Mouse (Mus musculus): ENCODE results near the gene Il23a. TPM values are rescaled to one million over a fixed set of nuclear protein-coding genes. Genes with fewer than 3 reads are reported as not detected.
"Not testable (repeated sequence)": the region's sequence is repeated elsewhere in the genome, so short reads cannot be mapped to it uniquely, and the experiment has no call there.

The Il23a gene
- polyA plus RNA-seq, 1 experiment from 2014 or later, result not detected

DNA sequence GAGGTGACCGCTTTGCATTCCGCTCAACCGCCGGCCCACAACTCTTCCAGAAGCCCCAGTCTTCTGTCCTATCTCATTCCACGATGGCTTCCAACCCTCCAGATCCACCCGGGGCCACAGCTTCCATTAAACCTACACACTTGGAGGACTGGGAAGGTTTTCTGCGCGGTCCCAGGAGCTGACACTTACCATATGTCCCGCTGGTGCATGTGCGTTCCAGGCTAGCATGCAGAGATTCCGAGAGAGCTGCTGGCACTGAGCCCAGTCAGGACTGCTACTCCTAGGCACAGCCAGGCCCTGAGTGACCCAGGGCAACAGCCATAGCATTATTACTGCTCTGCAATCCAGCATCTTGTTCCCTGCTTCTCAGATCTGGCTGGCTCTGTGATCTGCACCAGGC is 930 bp downstream of the Il23a start:
- DNase-seq (ENCODE audit: low spot score) (no peak), ATAC-seq (ENCODE audit: insufficient read depth, low FRiP score, low TSS enrichment) (no peak)
- peaks cover 3% of the 10 kb centered on the region for H3K4me1 ChIP-seq (ENCODE audit: control insufficient read depth, insufficient read depth, low read length)
- no peaks in the 10 kb centered on the region for H3K36me3 ChIP-seq (ENCODE audit: control insufficient read depth, insufficient read depth, low read length)
- H3K9me3 ChIP-seq (ENCODE audit: control insufficient read depth, low read length), result no peaks in the 10 kb centered on the region
- H3K4me2 ChIP-seq (ENCODE audit: low read depth), result no peak overlapping the region
- no peaks in the 10 kb centered on the region for H3K27me3 ChIP-seq (ENCODE audit: control insufficient read depth, insufficient read depth, low read length)
- no peak overlapping the region for H3K4me3 ChIP-seq (ENCODE audit: low read depth, low read length)
- H3K27ac ChIP-seq (ENCODE audit: low read depth, low read length), result no peak overlapping the region
- WGBS, result 85% methylated on average over 11 of the region's 11 CpGs
- no peak overlapping the region for H3K9ac ChIP-seq (ENCODE audit: low read length)

DNA sequence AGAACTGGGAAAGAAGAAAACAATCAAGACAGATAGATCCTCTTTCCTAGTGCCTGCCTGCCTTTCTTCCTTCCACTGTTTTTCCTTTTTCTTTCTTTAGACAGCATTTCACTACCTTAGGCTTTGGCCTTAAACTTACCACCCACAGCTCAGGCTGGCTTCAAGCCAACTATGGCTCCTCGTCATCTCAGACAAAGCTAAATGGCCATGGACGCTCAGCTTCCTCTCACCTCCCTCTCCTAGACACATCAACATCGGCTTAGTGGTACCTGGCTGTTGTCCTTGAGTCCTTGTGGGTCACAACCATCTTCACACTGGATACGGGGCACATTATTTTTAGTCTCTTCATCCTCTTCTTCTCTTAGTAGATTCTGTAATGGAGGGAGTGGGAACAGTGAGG is 1.3 kb downstream of the Il23a start:
- Histone ChIP-seq H3K9me3 (ENCODE audit: control insufficient read depth, low read length) (no peaks in the 10 kb centered on the region), H3K9ac (ENCODE audit: low read length) (no peak overlapping the region), H3K4me2 (ENCODE audit: low read depth) (no peak overlapping the region), H3K27ac (ENCODE audit: low read depth, low read length) (no peak overlapping the region), H3K27me3 (ENCODE audit: control insufficient read depth, insufficient read depth, low read length) (no peaks in the 10 kb centered on the region), H3K4me3 (ENCODE audit: low read depth, low read length) (no peak overlapping the region), H3K4me1 (ENCODE audit: control insufficient read depth, insufficient read depth, low read length) (no peaks in the 10 kb centered on the region), H3K36me3 (ENCODE audit: control insufficient read depth, insufficient read depth, low read length) (no peaks in the 10 kb centered on the region)
- DNase-seq (ENCODE audit: low spot score) (no peak), ATAC-seq (ENCODE audit: insufficient read depth, low FRiP score, low TSS enrichment) (no peak)
- WGBS, result 84% methylated on average over 4 of the region's 4 CpGs

DNA sequence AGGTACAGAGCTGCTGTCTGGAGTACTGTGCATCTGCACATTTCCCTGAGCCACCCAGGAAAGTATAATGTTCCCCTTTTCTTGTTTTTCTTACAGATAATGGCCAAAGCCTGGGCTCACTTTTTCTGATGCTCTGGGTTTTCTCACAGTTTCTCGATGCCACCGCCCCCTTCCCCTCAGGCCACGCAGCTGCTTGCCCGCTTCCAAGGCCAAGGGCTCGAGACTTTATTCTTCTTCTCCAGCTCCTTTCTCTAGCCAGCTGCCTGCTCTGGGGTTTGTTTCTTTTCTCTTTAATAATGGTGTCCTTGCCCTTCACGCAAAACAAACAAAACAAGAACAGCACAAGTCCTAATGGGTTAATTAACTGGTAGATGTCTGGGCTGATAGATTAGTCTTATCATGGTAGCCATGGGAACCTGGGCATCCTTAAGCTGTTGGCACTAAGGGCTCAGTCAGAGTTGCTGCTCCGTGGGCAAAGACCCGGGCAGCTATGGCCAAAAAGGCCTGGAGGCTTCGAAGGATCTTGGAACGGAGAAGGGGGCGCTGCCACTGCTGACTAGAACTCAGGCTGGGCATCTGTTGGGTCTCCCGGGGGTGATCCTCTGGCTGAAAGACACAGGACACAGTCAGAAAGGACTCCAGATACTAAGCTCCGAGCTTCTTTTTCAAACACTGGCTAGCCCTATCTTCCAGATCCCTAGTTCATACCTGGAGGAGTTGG is 2.0 kb downstream of the Il23a start:
- no peak overlapping the region for H3K4me2 ChIP-seq (ENCODE audit: low read depth)
- no peaks in the 10 kb centered on the region for H3K9me3 ChIP-seq (ENCODE audit: control insufficient read depth, low read length)
- no peak overlapping the region for H3K9ac ChIP-seq (ENCODE audit: low read length)
- 87% methylated on average over 13 of the region's 13 CpGs for WGBS
- H3K36me3 ChIP-seq (ENCODE audit: control insufficient read depth, insufficient read depth, low read length), result no peaks in the 10 kb centered on the region
- no peak for ATAC-seq (ENCODE audit: insufficient read depth, low FRiP score, low TSS enrichment)
- H3K4me3 ChIP-seq (ENCODE audit: low read depth, low read length), result no peak overlapping the region
- H3K27me3 ChIP-seq (ENCODE audit: control insufficient read depth, insufficient read depth, low read length), result no peaks in the 10 kb centered on the region
- no peak for DNase-seq (ENCODE audit: low spot score)
- no peaks in the 10 kb centered on the region for H3K4me1 ChIP-seq (ENCODE audit: control insufficient read depth, insufficient read depth, low read length)
- H3K27ac ChIP-seq (ENCODE audit: low read depth, low read length), result no peak overlapping the region

DNA sequence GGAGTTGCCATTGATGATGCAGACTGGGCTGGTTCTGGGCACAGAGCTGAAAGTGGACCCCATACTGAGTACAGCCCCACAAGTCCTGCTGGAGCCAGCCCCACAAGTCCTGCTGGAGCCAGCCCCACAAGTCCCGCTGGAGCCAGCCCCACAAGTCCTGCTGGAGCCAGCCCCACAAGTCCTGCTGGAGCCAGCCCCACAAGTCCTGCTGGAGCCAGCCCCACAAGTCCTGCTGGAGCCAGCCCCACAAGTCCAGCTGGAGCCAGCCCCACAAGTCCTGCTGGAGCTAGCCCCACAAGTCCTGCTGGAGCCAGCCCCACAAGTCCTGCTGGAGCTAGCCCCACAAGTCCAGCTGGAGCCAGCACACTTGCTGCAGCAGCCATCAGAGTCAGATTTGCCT is 8.0 kb downstream of the Il23a start:
- not testable (repeated sequence) for H3K9me3 ChIP-seq (ENCODE audit: control insufficient read depth, low read length); H3K4me2 ChIP-seq (ENCODE audit: low read depth); H3K4me1 ChIP-seq (ENCODE audit: control insufficient read depth, insufficient read depth, low read length); ATAC-seq (ENCODE audit: insufficient read depth, low FRiP score, low TSS enrichment); H3K27me3 ChIP-seq (ENCODE audit: control insufficient read depth, insufficient read depth, low read length); DNase-seq (ENCODE audit: low spot score); H3K27ac ChIP-seq (ENCODE audit: low read depth, low read length); H3K36me3 ChIP-seq (ENCODE audit: control insufficient read depth, insufficient read depth, low read length); H3K9ac ChIP-seq (ENCODE audit: low read length); H3K4me3 ChIP-seq (ENCODE audit: low read depth, low read length)
- 85% methylated on average over 1 of the region's 1 CpGs for WGBS

DNA sequence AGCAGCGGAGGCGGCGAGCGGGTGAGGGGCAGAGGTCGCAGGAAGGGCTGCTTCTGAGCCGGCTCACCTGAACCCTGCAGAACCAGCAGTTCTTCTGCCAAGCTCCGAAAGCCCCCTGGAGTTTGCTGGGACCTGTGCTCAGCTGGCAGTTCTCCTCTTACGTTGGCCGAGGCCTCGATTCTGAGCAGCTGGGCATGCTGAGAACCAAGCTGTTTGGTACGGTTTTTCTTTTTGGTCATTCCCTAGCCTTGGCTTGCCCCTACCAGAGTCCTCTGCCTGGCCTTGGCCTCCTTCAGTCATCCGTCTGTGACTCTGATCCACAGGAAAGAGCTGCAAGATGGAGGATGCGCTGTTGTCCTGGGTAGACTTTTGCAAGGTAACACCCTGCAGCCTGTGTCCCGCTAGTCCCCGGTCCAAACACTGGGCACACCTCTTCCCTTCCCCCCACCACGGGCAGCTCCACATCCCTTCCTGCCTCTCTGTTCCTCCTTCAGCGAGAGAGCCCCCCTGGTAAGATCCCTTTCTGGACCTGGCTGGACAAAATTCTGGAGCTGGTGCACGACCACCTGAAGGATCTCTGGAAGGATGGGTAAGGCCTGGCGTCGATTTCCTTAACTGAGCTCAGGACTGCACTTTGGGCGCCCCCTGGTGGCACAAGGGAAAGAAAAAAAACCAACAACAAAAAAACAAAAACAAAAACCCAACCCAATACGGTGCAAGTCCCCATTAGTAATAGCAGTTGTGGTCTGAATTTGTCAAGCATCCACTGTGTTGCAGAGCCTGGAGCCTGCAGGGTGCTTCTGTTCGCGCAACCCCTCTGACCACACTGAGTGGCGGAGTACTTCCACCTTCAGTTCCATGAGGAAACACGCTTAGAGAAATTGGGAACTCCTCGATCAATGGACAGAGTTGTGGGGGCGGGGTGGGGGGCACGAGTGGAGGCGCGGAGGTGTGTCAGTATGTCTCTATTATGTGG is 14.7 kb downstream of the Il23a start:
- no peak overlapping the region for H3K4me2 ChIP-seq (ENCODE audit: low read depth)
- no peak overlapping the region for H3K4me3 ChIP-seq (ENCODE audit: low read depth, low read length)
- ATAC-seq (ENCODE audit: insufficient read depth, low FRiP score, low TSS enrichment) (no peak), DNase-seq (ENCODE audit: low spot score) (peak; percentile 75)
- H3K9me3 ChIP-seq (ENCODE audit: control insufficient read depth, low read length), result no peaks in the 10 kb centered on the region
- H3K36me3 ChIP-seq (ENCODE audit: control insufficient read depth, insufficient read depth, low read length), result peaks cover 4% of the 10 kb centered on the region; the same call in 1 of the 2 replicates
- H3K27ac ChIP-seq (ENCODE audit: low read depth, low read length), result no peak overlapping the region
- H3K9ac ChIP-seq (ENCODE audit: low read length), result no peak overlapping the region
- H3K4me1 ChIP-seq (ENCODE audit: control insufficient read depth, insufficient read depth, low read length), result no peaks in the 10 kb centered on the region
- 66% methylated on average over 31 of the region's 31 CpGs for WGBS
- no peaks in the 10 kb centered on the region for H3K27me3 ChIP-seq (ENCODE audit: control insufficient read depth, insufficient read depth, low read length)

DNA sequence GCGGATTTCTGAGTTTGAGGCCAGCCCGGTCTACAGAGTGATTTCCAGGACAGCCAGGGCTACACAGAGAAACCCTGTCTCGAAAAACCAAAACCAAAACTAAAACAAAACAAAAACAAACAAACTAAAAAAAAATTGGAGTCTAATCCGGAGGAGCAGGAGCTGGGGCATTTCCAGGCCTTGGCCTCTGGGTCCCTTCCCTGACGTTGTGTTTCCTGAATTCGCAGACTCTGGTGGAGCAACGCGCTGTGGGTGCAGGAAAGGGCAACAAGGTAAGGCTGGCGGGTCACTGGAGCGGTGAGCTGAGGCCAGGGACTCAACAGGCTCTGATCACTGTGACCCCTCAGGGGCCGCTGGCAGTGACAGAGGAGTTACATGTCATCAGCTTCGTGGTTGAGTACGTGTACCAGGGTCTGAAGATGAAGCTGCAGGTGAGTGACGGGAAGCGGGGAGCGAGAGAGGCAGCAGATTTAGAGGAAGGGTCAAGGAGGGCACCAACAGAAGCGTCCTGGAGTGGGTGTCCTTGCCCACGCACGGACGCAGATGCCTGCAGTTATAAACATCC is 15.6 kb downstream of the Il23a start:
- H3K4me1 ChIP-seq (ENCODE audit: control insufficient read depth, insufficient read depth, low read length), result no peaks in the 10 kb centered on the region
- H3K9me3 ChIP-seq (ENCODE audit: control insufficient read depth, low read length), result no peaks in the 10 kb centered on the region
- no peak for ATAC-seq (ENCODE audit: insufficient read depth, low FRiP score, low TSS enrichment)
- H3K9ac ChIP-seq (ENCODE audit: low read length), result no peak overlapping the region
- no peak overlapping the region for H3K27ac ChIP-seq (ENCODE audit: low read depth, low read length)
- 91% methylated on average over 20 of the region's 20 CpGs for WGBS
- no peak for DNase-seq (ENCODE audit: low spot score)
- no peak overlapping the region for H3K4me2 ChIP-seq (ENCODE audit: low read depth)
- H3K36me3 ChIP-seq (ENCODE audit: control insufficient read depth, insufficient read depth, low read length), result peaks cover 6% of the 10 kb centered on the region
- H3K4me3 ChIP-seq (ENCODE audit: low read depth, low read length), result no peak overlapping the region
- no peaks in the 10 kb centered on the region for H3K27me3 ChIP-seq (ENCODE audit: control insufficient read depth, insufficient read depth, low read length)

DNA sequence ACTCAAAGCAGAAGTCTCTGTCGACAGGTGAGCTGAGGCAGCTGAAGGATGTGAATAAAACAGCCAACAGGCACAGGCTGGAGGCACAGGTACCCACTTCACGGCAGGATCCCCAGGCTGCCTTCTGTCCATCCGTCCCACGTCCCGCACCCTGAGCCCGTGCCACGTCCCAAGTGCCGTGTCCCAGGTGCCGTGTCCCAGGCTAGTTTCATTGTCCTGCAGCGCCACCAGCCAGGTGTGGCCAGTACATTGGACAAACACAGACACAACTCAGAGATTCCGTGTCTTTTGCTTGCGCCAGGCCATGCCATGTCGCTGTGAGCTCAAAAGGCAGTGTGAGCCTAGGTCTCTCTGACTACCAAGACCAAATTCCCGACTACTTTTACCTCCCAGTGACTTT is 16.9 kb downstream of the Il23a start:
- Histone ChIP-seq H3K27me3 (ENCODE audit: control insufficient read depth, insufficient read depth, low read length) (no peaks in the 10 kb centered on the region), H3K4me3 (ENCODE audit: low read depth, low read length) (no peak overlapping the region), H3K36me3 (ENCODE audit: control insufficient read depth, insufficient read depth, low read length) (peaks cover 6% of the 10 kb centered on the region), H3K9ac (ENCODE audit: low read length) (no peak overlapping the region), H3K4me2 (ENCODE audit: low read depth) (no peak overlapping the region), H3K4me1 (ENCODE audit: control insufficient read depth, insufficient read depth, low read length) (no peaks in the 10 kb centered on the region), H3K27ac (ENCODE audit: low read depth, low read length) (no peak overlapping the region), H3K9me3 (ENCODE audit: control insufficient read depth, low read length) (no peaks in the 10 kb centered on the region)
- ATAC-seq (ENCODE audit: insufficient read depth, low FRiP score, low TSS enrichment) (no peak), DNase-seq (ENCODE audit: low spot score) (no peak)
- 90% methylated on average over 14 of the region's 14 CpGs for WGBS

DNA sequence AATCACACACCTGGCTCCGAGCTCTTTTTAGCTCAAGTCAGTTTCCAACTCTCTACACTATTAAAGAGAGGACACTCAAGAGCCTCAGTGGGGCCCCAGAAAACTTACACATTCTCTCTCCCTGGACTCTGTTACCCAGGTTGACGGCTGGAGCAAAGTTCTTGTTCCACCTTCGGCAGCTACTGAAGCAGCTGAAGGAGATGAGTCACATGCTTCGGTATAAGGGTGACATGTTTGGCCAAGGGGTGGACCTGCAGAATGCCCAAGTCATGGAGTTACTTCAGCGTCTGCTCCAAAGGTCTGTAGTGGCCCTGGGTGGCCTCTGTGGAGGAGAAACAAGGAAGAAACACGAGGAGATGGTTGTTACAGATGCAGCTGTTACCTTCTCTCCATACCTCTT is 17.6 kb downstream of the Il23a start:
- Histone ChIP-seq H3K27ac (ENCODE audit: low read depth, low read length) (no peak overlapping the region), H3K9ac (ENCODE audit: low read length) (no peak overlapping the region), H3K27me3 (ENCODE audit: control insufficient read depth, insufficient read depth, low read length) (no peaks in the 10 kb centered on the region), H3K4me2 (ENCODE audit: low read depth) (no peak overlapping the region), H3K9me3 (ENCODE audit: control insufficient read depth, low read length) (no peaks in the 10 kb centered on the region), H3K4me3 (ENCODE audit: low read depth, low read length) (no peak overlapping the region), H3K36me3 (ENCODE audit: control insufficient read depth, insufficient read depth, low read length) (peaks cover 6% of the 10 kb centered on the region), H3K4me1 (ENCODE audit: control insufficient read depth, insufficient read depth, low read length) (no peaks in the 10 kb centered on the region)
- ATAC-seq (ENCODE audit: insufficient read depth, low FRiP score, low TSS enrichment), result no peak
- no peak for DNase-seq (ENCODE audit: low spot score)
- 92% methylated on average over 6 of the region's 6 CpGs for WGBS

Measured in neural tube, embryonic 11.5 days (tissue).